Mouse (Mus musculus) left cerebral cortex, postnatal 25 days (tissue): ENCODE results near the gene Deup1. TPM values are rescaled to one million over a fixed set of nuclear protein-coding genes. Genes with fewer than 3 reads are reported as not detected.
"Not testable (repeated sequence)": the region's sequence is repeated elsewhere in the genome, so short reads cannot be mapped to it uniquely, and the experiment has no call there.

Experiments used
- DNase-seq, 2 experiments: peaks; one replicate each; pipeline ENCODE4 v3.0.0; 2022; ENCODE audit warnings: low spot score in 2 of 2, mixed read lengths in 1 of 2
- intact Hi-C: fragments of 180-260 bp; cut with DNase I; formaldehyde crosslinking; loops from one replicate; pipeline ENCODE4 v1.15.1; 2025
- total RNA-seq, 2 experiments: library from RNA; stranded (reverse); gene quantifications; 2 replicates each; pipeline ENCODE4 v1.2.3; 2021

Deup1 gene
- total RNA-seq, 2 experiments from 2014 or later = 0.30 to 0.34 TPM

- DNase-seq = no peak
- intact Hi-C loops = no loop called here
Observed at GRCm38 (mm10) chr9:15596598-15596997, 31.1 kb downstream of the Deup1 start.

DNA sequence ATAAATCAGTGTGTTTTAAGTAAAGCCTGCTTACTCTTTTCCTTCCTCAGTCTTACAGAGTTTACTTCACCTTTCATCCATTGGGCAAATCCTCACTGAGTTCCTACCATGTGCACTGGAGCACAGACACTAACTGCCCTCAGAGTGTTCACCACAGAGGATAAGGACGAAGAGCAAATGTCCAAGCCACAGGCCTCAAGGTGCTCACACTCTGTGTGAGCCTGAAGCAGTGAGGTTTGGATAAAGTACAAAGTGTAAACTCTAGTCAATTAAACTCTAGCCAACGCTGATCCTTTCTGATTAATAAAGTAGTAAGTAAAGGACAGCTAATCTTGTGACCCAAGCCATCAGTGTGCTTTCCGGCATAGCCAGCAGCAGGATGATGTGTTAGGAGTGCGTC, 33.6 kb downstream of the Deup1 start:
- intact Hi-C loops = no loop called here
- DNase-seq = no peak

GRCm38 (mm10) chr9:15587157-15587854, 40.4 kb downstream of the Deup1 start:
- DNase-seq = no peak
- intact Hi-C loops = no loop called here

DNA sequence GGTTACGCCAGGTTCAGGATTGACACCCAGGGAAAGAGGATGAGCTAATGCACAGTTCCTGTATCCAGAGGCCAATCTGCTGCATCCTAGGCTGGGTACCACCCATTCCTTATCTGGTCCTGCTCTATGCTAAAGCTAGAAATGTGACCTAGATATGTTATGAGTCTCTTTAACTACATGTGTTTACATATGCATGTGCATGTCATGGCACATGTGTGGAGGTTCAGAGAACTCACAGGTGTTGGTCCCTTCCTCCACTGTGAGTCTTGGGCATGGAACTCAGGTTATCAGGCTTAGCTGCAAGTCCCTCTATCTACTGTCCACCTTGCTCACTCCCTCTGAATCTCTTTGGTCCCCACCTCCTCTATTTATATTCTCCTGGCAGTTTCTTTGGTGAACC, 41.8 kb downstream of the Deup1 start:
- no peak for DNase-seq
- intact Hi-C loops = no loop called here

DNA sequence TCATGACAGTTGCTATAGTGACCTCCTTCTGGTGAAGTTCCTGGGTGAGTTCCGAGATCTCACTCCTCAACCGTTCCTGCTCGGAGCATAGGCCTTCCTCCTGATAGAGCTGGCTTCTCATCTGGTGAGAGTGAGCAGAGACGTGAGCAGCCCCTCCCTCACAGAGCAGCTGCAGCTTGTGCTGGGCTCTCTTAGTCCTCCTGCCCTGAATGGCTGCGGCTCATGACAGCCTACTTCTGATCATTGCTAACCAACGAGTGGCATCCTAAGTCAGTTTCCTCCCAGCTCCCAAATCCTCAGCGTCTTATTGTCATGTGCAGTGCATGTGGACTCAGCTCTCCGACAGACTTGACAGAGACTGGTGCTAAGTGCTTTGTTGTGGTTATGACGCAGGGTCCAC, 43.5 kb downstream of the Deup1 start:
- intact Hi-C loops = no loop called here
- no peak for DNase-seq

DNA sequence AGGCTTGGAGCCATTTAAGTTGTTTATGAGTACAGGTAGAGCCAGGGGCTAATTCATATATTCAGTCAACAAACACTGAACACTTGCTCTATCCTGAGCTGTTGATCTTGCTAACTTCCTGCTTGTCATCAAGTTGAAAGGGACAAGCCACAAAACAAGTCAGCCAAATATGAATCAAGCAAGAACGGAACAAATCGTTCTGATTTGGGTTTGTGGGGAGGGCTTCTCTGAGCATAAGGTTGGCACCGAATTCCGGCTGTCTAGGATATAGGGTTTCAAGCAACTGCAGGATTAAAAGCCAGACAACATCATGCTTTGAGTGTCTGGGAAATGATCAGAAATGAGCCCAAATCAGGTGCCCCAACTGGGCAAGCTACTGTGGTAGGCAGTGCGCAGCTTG, 45.7 kb downstream of the Deup1 start:
- DNase-seq = no peak
- intact Hi-C loops = no loop called here

DNA sequence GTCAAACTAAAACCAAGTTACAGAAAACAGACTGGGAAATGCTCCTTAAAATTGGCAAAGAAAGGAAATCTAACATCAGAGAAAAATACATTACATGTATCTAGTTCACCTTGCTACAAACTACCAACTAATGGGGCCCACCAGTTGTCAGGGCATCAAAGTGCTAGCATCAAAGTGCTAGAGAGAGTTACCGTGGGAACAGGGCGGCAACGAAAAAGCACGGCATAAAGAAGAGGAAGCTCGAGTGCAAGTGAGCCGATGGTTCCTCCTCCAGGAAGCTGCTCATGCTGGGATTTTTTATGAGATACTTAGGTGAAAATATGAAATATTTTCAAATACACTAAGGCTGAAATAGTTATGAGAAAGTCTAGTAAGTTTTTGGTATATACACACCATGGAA, 47.6 kb downstream of the Deup1 start:
- intact Hi-C loops = no loop called here
- no peak for DNase-seq

- no peak for DNase-seq
- intact Hi-C loops = no loop called here
Observed at GRCm38 (mm10) chr9:15578946-15579345, 48.8 kb downstream of the Deup1 start.

- intact Hi-C loops = no loop called here
- DNase-seq = no peak
Observed at GRCm38 (mm10) chr9:15578427-15578826, 49.3 kb downstream of the Deup1 start.

DNA sequence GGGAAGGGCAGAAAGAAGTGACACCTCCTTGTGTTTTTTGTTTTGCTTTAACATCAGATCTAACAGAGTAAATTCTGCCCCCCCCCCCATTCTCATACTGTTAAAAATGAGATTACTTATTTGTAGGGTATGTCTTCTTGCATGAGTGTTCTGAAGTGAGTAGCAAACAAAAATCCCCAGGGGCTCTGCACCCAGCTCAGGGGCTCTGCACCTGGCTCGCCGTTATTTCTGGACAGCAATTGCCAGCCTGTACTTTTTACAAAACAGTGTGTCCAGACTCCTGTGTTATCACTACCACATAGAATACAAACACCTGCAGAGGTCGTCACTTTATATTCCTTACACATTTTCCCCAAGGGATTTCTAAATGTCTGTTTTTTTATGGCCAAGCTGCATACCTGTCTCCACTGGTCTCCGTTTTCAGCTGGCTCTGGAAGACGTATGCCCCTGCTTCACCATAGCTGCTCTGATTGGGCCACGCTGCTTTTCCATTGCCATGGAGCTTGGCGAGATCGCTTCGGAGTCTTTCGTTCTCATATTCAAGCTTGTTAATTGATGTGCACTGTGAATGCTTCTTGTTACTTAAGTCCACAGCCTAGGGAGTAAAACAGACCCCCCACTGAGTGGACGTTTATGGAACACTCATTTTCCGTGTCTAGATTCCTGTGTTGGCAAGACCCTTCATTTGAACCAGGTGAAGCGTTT, 52.8 kb downstream of the Deup1 start:
- intact Hi-C loops = no loop called here
- no peak for DNase-seq

- intact Hi-C loops = no loop called here
- DNase-seq = no peak
Observed at GRCm38 (mm10) chr9:15562353-15562752, 65.4 kb downstream of the Deup1 start.

GRCm38 (mm10) chr9:15560451-15560850, 67.3 kb downstream of the Deup1 start:
- no peak for DNase-seq
- intact Hi-C loops = no loop called here

GRCm38 (mm10) chr9:15553322-15553721, 74.4 kb downstream of the Deup1 start:
- intact Hi-C loops = no loop called here
- DNase-seq = no peak

- peak in 1 of 2 experiments; percentile 9 for DNase-seq
- intact Hi-C loops = no loop called here
Observed at GRCm38 (mm10) chr9:15551933-15552851, 75.5 kb downstream of the Deup1 start.

DNA sequence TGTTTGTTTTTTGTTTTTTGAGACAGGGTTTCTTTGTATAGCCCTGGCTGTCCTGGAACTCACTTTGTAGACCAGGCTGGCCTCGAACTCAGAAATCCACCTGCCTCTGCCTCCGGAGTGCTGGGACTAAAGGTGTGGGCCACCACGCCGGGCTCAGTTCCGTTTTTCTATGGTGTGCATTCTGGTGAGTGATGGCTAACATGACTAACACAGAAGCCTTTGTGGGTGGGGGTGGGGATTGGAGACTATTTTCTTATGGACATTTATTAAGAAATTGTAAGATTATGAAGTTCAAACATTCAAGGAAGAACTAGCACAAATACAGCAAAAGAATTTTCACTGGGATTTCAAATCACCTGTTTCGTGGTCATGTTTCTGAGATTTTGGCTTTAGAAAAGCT, 76.7 kb downstream of the Deup1 start:
- DNase-seq, intact Hi-C loops: not testable (repeated sequence)

DNA sequence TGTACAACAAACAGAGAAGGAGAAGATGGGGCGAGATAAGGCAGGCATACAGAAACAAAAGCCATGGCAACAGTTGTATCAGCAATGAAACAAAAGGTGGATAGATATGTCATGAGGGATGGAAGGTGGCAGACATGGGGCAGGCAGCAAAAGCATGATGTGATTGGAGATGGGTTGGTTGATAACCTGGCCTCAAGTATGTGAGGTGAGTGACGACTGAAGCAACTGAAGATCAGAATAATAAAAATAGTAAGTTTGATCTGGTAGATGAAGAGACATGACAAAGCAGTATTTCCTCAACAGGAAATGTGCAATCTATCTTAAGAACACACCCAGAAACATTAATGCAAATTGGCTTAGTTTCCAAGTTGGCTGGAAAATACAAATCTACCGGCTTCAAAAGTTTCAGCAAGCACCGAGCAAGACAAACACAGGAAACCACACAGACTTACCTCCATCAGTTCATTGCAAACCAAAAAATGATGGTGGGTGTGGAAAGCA, 77.2 kb downstream of the Deup1 start:
- no peak for DNase-seq
- intact Hi-C loops = no loop called here

- intact Hi-C loops = no loop called here
- DNase-seq = no peak
Observed at GRCm38 (mm10) chr9:15541735-15542354, 85.9 kb downstream of the Deup1 start.

DNA sequence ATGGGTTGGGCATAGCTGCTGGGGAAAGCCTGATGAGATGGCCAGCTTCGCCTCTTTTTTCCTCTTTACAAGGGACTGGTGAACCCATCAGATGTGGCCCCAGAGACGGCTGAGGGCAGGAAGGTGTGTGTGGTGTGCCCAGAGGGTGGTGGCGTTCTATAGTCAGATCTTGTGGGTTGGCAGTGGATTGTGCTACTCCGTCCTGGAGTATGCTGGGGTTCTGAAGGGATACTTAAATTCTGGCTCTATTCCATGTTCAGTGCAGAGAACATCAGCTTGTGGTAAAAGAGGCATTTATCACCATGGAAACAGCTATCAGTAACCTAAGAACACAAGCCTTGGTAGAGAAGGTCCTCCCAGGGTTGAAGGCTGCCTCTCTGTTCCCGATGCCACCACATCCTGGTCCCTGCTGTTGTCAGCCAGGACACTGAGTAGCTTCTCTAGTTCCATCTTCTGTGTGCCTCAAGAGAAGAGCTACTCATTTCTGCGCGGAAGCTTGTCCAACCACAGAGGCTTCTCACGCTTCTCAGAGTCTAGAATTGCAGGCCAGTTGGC, 88.7 kb downstream of the Deup1 start:
- no peak for DNase-seq
- intact Hi-C loops = no loop called here

DNA sequence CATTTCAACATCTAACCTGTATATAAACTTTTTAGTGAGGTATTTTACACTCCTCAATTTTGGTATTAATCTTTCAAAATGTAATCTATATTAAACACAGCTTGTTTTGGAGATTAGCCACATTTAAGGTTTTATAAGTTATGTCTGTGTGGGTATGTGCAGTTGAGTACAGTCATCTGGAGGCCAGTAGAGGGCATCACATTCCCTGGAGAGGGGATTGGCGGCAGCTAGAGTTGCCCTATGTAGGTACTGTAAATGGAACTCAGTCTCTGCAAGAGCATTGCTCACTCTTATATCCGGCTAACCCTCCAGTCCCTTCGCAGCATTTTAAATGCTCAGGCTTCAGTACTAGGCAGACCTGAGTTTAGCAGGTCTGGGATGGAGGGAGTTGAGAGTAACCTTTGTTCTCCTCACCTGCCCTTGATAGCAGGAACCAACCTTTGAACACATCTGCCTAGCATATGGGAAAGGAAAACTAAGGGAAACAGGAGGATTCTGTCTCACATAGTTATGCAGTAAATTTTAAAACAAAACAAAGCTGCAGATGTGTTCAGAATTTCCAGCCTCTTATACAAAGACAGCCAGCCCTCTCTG, 90.2 kb downstream of the Deup1 start:
- DNase-seq = no peak
- intact Hi-C loops = no loop called here
